Mouse (Mus musculus) heart, postnatal 0 days (tissue): Measurements from ENCODE around the gene Lrp1. TPM values are rescaled to one million over a fixed set of nuclear protein-coding genes. Genes with fewer than 3 reads are reported as not detected.

Source experiments
- ATAC-seq: fragments of 200-750 bp; cut with Nextera tagmentation; 2 replicates; pipeline ENCODE4 v1.8.0; 2017; ENCODE audit warnings: low read depth, moderate number of reproducible peaks, moderate library complexity; ENCODE audit not compliant: insufficient read depth
- DNase-seq: peaks from one replicate; pipeline ENCODE4 v3.0.0-alpha.2; 2016; ENCODE audit warnings: low spot score
- H3K27ac ChIP-seq: fragments of 300-500 bp; sonication (generic); 2 replicates; pipeline ENCODE4 v1.5.1; 2014; ENCODE audit warnings: low read depth, mild to moderate bottlenecking
- H3K27me3 ChIP-seq: fragments of 300-500 bp; sonication (generic); 2 replicates; pipeline ENCODE4 v1.6.1; 2014; ENCODE audit warnings: low read length, mixed read lengths; ENCODE audit not compliant: control insufficient read depth, insufficient read depth
- H3K36me3 ChIP-seq: fragments of 300-500 bp; sonication (generic); replicated peaks from 2 replicates; pipeline ENCODE4 v1.6.1; 2014; ENCODE audit warnings: low read length, mixed read lengths; ENCODE audit not compliant: control insufficient read depth, insufficient read depth
- H3K4me1 ChIP-seq: fragments of 300-500 bp; sonication (generic); 2 replicates; pipeline ENCODE4 v1.6.1; 2014; ENCODE audit warnings: antibody characterized with exemption; ENCODE audit not compliant: control insufficient read depth, insufficient read depth
- H3K4me2 ChIP-seq: fragments of 300-500 bp; sonication (generic); 2 replicates; pipeline ENCODE4 v1.6.1; 2014; ENCODE audit warnings: low read depth, mild to moderate bottlenecking, low read length, moderate library complexity
- H3K4me3 ChIP-seq: fragments of 300-500 bp; sonication (generic); 2 replicates; pipeline ENCODE4 v1.5.1; 2014; ENCODE audit warnings: low read depth, low read length
- H3K9ac ChIP-seq: fragments of 300-500 bp; sonication (generic); replicated peaks from 2 replicates; pipeline ENCODE4 v1.6.1; 2014; ENCODE audit warnings: low read depth, low read length, mixed read lengths
- H3K9me3 ChIP-seq: fragments of 300-500 bp; sonication (generic); replicated peaks from 2 replicates; pipeline ENCODE4 v1.6.1; 2016; ENCODE audit warnings: low read length; ENCODE audit not compliant: control insufficient read depth
- CTCF ChIP-seq: IDR thresholded peaks from 2 replicates; pipeline ENCODE4 v1.5.1; 2016; ENCODE audit warnings: antibody characterized with exemption, control low read depth, low read depth
- EP300 ChIP-seq: IDR thresholded peaks from 2 replicates; pipeline ENCODE4 v1.6.1; 2016; ENCODE audit warnings: antibody characterized with exemption, low read depth
- WGBS: fragments of 180-500 bp; shearing (Covaris S2); extraction: QIAGEN DNeasy Blood & Tissue Kit; methylation state at CpG from one replicate; pipeline ENCODE4 v1.1.7; 2014; 5-methylcytosine and 5-hydroxymethylcytosine counted together
- polyA plus RNA-seq: library from polyadenylated mRNA; unstranded; fragments of >200 nt; fragmentation: Nextera tagmentation; extraction: Ambion mirVana; gene quantifications from 2 replicates; pipeline ENCODE4 v1.2.1, GENCODE M21; 2015
- total RNA-seq: library from RNA; depleted of rRNA; stranded (reverse); fragments of >200 nt; gene quantifications from 2 replicates; pipeline ENCODE4 v1.2.3, GENCODE M21; 2014; ENCODE audit warnings: low replicate concordance

Gene Lrp1
- total and polyA plus RNA-seq, 2 experiments from 2014 or later: 15.7 to 65.9 TPM

- peak; percentile 42 for ATAC-seq
- Histone ChIP-seq H3K27ac (peak overlapping the region; percentile 63), H3K27me3 (peaks cover 25% of the 10 kb centered on the region)
Observed at GRCm38 (mm10) chr10:127516576-127517260, 104.2 kb downstream of the Lrp1 start.

GRCm38 (mm10) chr10:127515983-127516459, 104.9 kb downstream of the Lrp1 start:
- H3K27me3 ChIP-seq: peaks cover 32% of the 10 kb centered on the region

More at GRCm38 (mm10) chr10:127516576-127517260, 104.2 kb downstream of the Lrp1 start:
- Histone ChIP-seq H3K4me2 (peak overlapping the region; percentile 48), H3K36me3 (peaks cover 30% of the 10 kb centered on the region), H3K4me1 (peaks cover 32% of the 10 kb centered on the region), H3K9me3 (no peaks in the 10 kb centered on the region), H3K9ac (peak overlapping the region; percentile 28; the same call in 1 of the 2 replicates), H3K4me3 (peak overlapping the region; percentile 14)
- 12% methylated on average over 26 of the region's 30 CpGs for WGBS
- peak; percentile 44 for DNase-seq
- TF ChIP-seq CTCF (no peak), EP300 (no peak)

GRCm38 (mm10) chr10:127515271-127515982, 105.5 kb downstream of the Lrp1 start:
- Histone ChIP-seq H3K9ac (0 out of 2 replicates have a peak overlapping the region, but pooled peaks have one; percentile 17), H3K4me2 (peak overlapping the region; percentile 48), H3K36me3 (peaks cover 27% of the 10 kb centered on the region), H3K27ac (peak overlapping the region; percentile 63), H3K27me3 (peaks cover 37% of the 10 kb centered on the region), H3K4me1 (peaks cover 32% of the 10 kb centered on the region), H3K4me3 (peak overlapping the region; percentile 28), H3K9me3 (no peaks in the 10 kb centered on the region)
- 43% methylated on average over 9 of the region's 9 CpGs for WGBS
- DNase-seq (no peak), ATAC-seq (no peak)
- TF ChIP-seq CTCF (no peak), EP300 (no peak)

More at GRCm38 (mm10) chr10:127515983-127516459, 104.9 kb downstream of the Lrp1 start:
- Histone ChIP-seq H3K36me3 (peaks cover 30% of the 10 kb centered on the region), H3K4me3 (peak overlapping the region; percentile 28), H3K27ac (peak overlapping the region; percentile 63), H3K9me3 (no peaks in the 10 kb centered on the region), H3K4me1 (peaks cover 32% of the 10 kb centered on the region), H3K4me2 (peak overlapping the region; percentile 48), H3K9ac (peak overlapping the region; percentile 28; the same call in 1 of the 2 replicates)
- DNase-seq (no peak), ATAC-seq (no peak)
- TF ChIP-seq CTCF: no peak
- no peak for TF ChIP-seq EP300
- 37% methylated on average over 8 of the region's 8 CpGs for WGBS

- Histone ChIP-seq H3K9ac (0 out of 2 replicates have a peak within 1 kb of the TSS, but pooled peaks have one; percentile 17), H3K36me3 (peaks cover 21% of the 10 kb centered on the region), H3K27ac (peak within 1 kb of the TSS; percentile 54), H3K9me3 (no peaks in the 10 kb centered on the region), H3K4me3 (peak within 1 kb of the TSS; percentile 32), H3K4me1 (peaks cover 32% of the 10 kb centered on the region), H3K4me2 (peak within 1 kb of the TSS; percentile 65), H3K27me3 (peaks cover 44% of the 10 kb centered on the region)
- ATAC-seq: no peak
- TF ChIP-seq CTCF (no peak), EP300 (no peak)
- no peak for DNase-seq
- 21% methylated on average over 6 of the region's 6 CpGs for WGBS
Observed at GRCm38 (mm10) chr10:127514764-127515163, 106.2 kb downstream of the Lrp1 start, which contains the start of gene Ndufa4l2. Ndufa4l2 (plus strand) TSS chr10:127514967.

GRCm38 (mm10) chr10:127514111-127514698, 106.7 kb downstream of the Lrp1 start:
- 28% methylated on average over 13 of the region's 13 CpGs for WGBS
- no peak for DNase-seq
- no peak for TF ChIP-seq EP300
- TF ChIP-seq CTCF: no peak

More at GRCm38 (mm10) chr10:127514111-127514698, 106.7 kb downstream of the Lrp1 start:
- peak overlapping the region; percentile 65; the same call in 1 of the 2 replicates for H3K4me2 ChIP-seq
- H3K4me3 ChIP-seq: peak overlapping the region; percentile 28; the same call in 1 of the 2 replicates
- H3K9me3 ChIP-seq: no peaks in the 10 kb centered on the region
- no peak for ATAC-seq
- peaks cover 33% of the 10 kb centered on the region for H3K4me1 ChIP-seq
- peaks cover 50% of the 10 kb centered on the region for H3K27me3 ChIP-seq
- H3K36me3 ChIP-seq: peaks cover 17% of the 10 kb centered on the region
- H3K27ac ChIP-seq: no peak overlapping the region
- no peak overlapping the region for H3K9ac ChIP-seq
